Mouse (Mus musculus): Measurements from ENCODE around the gene Psmd2. TPM values are rescaled to one million over a fixed set of nuclear protein-coding genes. Genes with fewer than 3 reads are reported as not detected.

Gene Psmd2
- polyA plus RNA-seq, 1 experiment from 2014 or later, result 275 TPM

GRCm38 (mm10) chr16:20701729-20702521 lies 50.5 kb downstream of the Psmd2 start:
- no peak overlapping the region for H3K4me3 ChIP-seq (ENCODE audit: low read depth, low read length)
- no peak overlapping the region for H3K9ac ChIP-seq (replicated peaks; ENCODE audit: low read depth, low read length)
- no peaks in the 10 kb centered on the region for H3K9me3 ChIP-seq (ENCODE audit: control insufficient read depth, low read depth, low read length)
- H3K36me3 ChIP-seq (ENCODE audit: control insufficient read depth, insufficient read depth, low read length), result peaks cover 12% of the 10 kb centered on the region; the same call in 1 of the 2 replicates
- no peaks in the 10 kb centered on the region for H3K27me3 ChIP-seq (ENCODE audit: control insufficient read depth, insufficient read depth, low read length)
- H3K4me1 ChIP-seq (ENCODE audit: control insufficient read depth, insufficient read depth, low read length), result peaks cover 16% of the 10 kb centered on the region
- WGBS, result 32% methylated on average over 12 of the region's 12 CpGs
- peak overlapping the region; percentile 63; the same call in 1 of the 2 replicates for H3K27ac ChIP-seq (ENCODE audit: low read length)
- no peak overlapping the region for H3K4me2 ChIP-seq (replicated peaks; ENCODE audit: low read depth, low read length)
- peak; percentile 29; the same call in 1 of the 2 replicates for ATAC-seq (ENCODE audit: insufficient number of reproducible peaks, insufficient read depth, low FRiP score, low read depth)

- H3K27me3 ChIP-seq (ENCODE audit: control insufficient read depth, insufficient read depth, low read length), result no peaks in the 10 kb centered on the region
- WGBS, result 12% methylated on average over 8 of the region's 8 CpGs
- no peak overlapping the region for H3K9ac ChIP-seq (replicated peaks; ENCODE audit: low read depth, low read length)
- ATAC-seq (ENCODE audit: insufficient number of reproducible peaks, insufficient read depth, low FRiP score, low read depth), result peak; percentile 75; the same call in 1 of the 2 replicates
- no peak overlapping the region for H3K4me3 ChIP-seq (ENCODE audit: low read depth, low read length)
- H3K4me1 ChIP-seq (ENCODE audit: control insufficient read depth, insufficient read depth, low read length), result peaks cover 16% of the 10 kb centered on the region
- H3K4me2 ChIP-seq (replicated peaks; ENCODE audit: low read depth, low read length), result no peak overlapping the region
- peaks cover 12% of the 10 kb centered on the region; the same call in 1 of the 2 replicates for H3K36me3 ChIP-seq (ENCODE audit: control insufficient read depth, insufficient read depth, low read length)
- no peaks in the 10 kb centered on the region for H3K9me3 ChIP-seq (ENCODE audit: control insufficient read depth, low read depth, low read length)
- peak overlapping the region; percentile 63; the same call in 1 of the 2 replicates for H3K27ac ChIP-seq (ENCODE audit: low read length)
Observed at GRCm38 (mm10) chr16:20702522-20702893, 51.1 kb downstream of the Psmd2 start.

- H3K4me2 ChIP-seq (replicated peaks; ENCODE audit: low read depth, low read length), result no peak overlapping the region
- 92% methylated on average over 10 of the region's 10 CpGs for WGBS
- peaks cover 16% of the 10 kb centered on the region for H3K4me1 ChIP-seq (ENCODE audit: control insufficient read depth, insufficient read depth, low read length)
- peaks cover 12% of the 10 kb centered on the region; the same call in 1 of the 2 replicates for H3K36me3 ChIP-seq (ENCODE audit: control insufficient read depth, insufficient read depth, low read length)
- H3K4me3 ChIP-seq (ENCODE audit: low read depth, low read length), result no peak overlapping the region
- no peak overlapping the region for H3K27ac ChIP-seq (ENCODE audit: low read length)
- no peaks in the 10 kb centered on the region for H3K27me3 ChIP-seq (ENCODE audit: control insufficient read depth, insufficient read depth, low read length)
- no peaks in the 10 kb centered on the region for H3K9me3 ChIP-seq (ENCODE audit: control insufficient read depth, low read depth, low read length)
- H3K9ac ChIP-seq (replicated peaks; ENCODE audit: low read depth, low read length), result no peak overlapping the region
- ATAC-seq (ENCODE audit: insufficient number of reproducible peaks, insufficient read depth, low FRiP score, low read depth), result no peak
Observed at GRCm38 (mm10) chr16:20703071-20703470, 51.6 kb downstream of the Psmd2 start.

GRCm38 (mm10) chr16:20703699-20704400 lies 52.4 kb downstream of the Psmd2 start:
- no peak overlapping the region for H3K4me2 ChIP-seq (replicated peaks; ENCODE audit: low read depth, low read length)
- WGBS, result 88% methylated on average over 6 of the region's 6 CpGs
- H3K9me3 ChIP-seq (ENCODE audit: control insufficient read depth, low read depth, low read length), result no peaks in the 10 kb centered on the region
- no peak overlapping the region for H3K27ac ChIP-seq (ENCODE audit: low read length)
- no peak overlapping the region for H3K4me3 ChIP-seq (ENCODE audit: low read depth, low read length)
- peaks cover 16% of the 10 kb centered on the region for H3K4me1 ChIP-seq (ENCODE audit: control insufficient read depth, insufficient read depth, low read length)
- H3K27me3 ChIP-seq (ENCODE audit: control insufficient read depth, insufficient read depth, low read length), result no peaks in the 10 kb centered on the region
- no peak overlapping the region for H3K9ac ChIP-seq (replicated peaks; ENCODE audit: low read depth, low read length)
- H3K36me3 ChIP-seq (ENCODE audit: control insufficient read depth, insufficient read depth, low read length), result peaks cover 12% of the 10 kb centered on the region; the same call in 1 of the 2 replicates
- no peak for ATAC-seq (ENCODE audit: insufficient number of reproducible peaks, insufficient read depth, low FRiP score, low read depth)

- no peaks in the 10 kb centered on the region for H3K9me3 ChIP-seq (ENCODE audit: control insufficient read depth, low read depth, low read length)
- peaks cover 12% of the 10 kb centered on the region; the same call in 1 of the 2 replicates for H3K36me3 ChIP-seq (ENCODE audit: control insufficient read depth, insufficient read depth, low read length)
- H3K27ac ChIP-seq (ENCODE audit: low read length), result no peak overlapping the region
- ATAC-seq (ENCODE audit: insufficient number of reproducible peaks, insufficient read depth, low FRiP score, low read depth), result no peak
- peaks cover 16% of the 10 kb centered on the region for H3K4me1 ChIP-seq (ENCODE audit: control insufficient read depth, insufficient read depth, low read length)
- H3K27me3 ChIP-seq (ENCODE audit: control insufficient read depth, insufficient read depth, low read length), result no peaks in the 10 kb centered on the region
- no peak overlapping the region for H3K4me3 ChIP-seq (ENCODE audit: low read depth, low read length)
- no peak overlapping the region for H3K4me2 ChIP-seq (replicated peaks; ENCODE audit: low read depth, low read length)
- H3K9ac ChIP-seq (replicated peaks; ENCODE audit: low read depth, low read length), result no peak overlapping the region
- 89% methylated on average over 3 of the region's 3 CpGs for WGBS
Observed at GRCm38 (mm10) chr16:20705786-20706185, 54.3 kb downstream of the Psmd2 start.

GRCm38 (mm10) chr16:20706407-20707055 lies 55.1 kb downstream of the Psmd2 start:
- ATAC-seq (ENCODE audit: insufficient number of reproducible peaks, insufficient read depth, low FRiP score, low read depth), result no peak
- 85% methylated on average over 2 of the region's 2 CpGs for WGBS
- Histone ChIP-seq H3K27me3 (ENCODE audit: control insufficient read depth, insufficient read depth, low read length) (no peaks in the 10 kb centered on the region), H3K27ac (ENCODE audit: low read length) (no peak overlapping the region), H3K36me3 (ENCODE audit: control insufficient read depth, insufficient read depth, low read length) (peaks cover 12% of the 10 kb centered on the region; the same call in 1 of the 2 replicates), H3K4me3 (ENCODE audit: low read depth, low read length) (no peak overlapping the region), H3K4me1 (ENCODE audit: control insufficient read depth, insufficient read depth, low read length) (peaks cover 12% of the 10 kb centered on the region), H3K9me3 (ENCODE audit: control insufficient read depth, low read depth, low read length) (no peaks in the 10 kb centered on the region), H3K4me2 (replicated peaks; ENCODE audit: low read depth, low read length) (no peak overlapping the region), H3K9ac (replicated peaks; ENCODE audit: low read depth, low read length) (no peak overlapping the region)

- H3K9me3 ChIP-seq (ENCODE audit: control insufficient read depth, low read depth, low read length), result no peaks in the 10 kb centered on the region
- peaks cover 7% of the 10 kb centered on the region; the same call in 1 of the 2 replicates for H3K36me3 ChIP-seq (ENCODE audit: control insufficient read depth, insufficient read depth, low read length)
- no peak overlapping the region for H3K4me3 ChIP-seq (ENCODE audit: low read depth, low read length)
- no peaks in the 10 kb centered on the region for H3K4me1 ChIP-seq (ENCODE audit: control insufficient read depth, insufficient read depth, low read length)
- no peak for ATAC-seq (ENCODE audit: insufficient number of reproducible peaks, insufficient read depth, low FRiP score, low read depth)
- no peak overlapping the region for H3K4me2 ChIP-seq (replicated peaks; ENCODE audit: low read depth, low read length)
- no peaks in the 10 kb centered on the region for H3K27me3 ChIP-seq (ENCODE audit: control insufficient read depth, insufficient read depth, low read length)
- no peak overlapping the region for H3K9ac ChIP-seq (replicated peaks; ENCODE audit: low read depth, low read length)
- 93% methylated on average over 21 of the region's 21 CpGs for WGBS
- H3K27ac ChIP-seq (ENCODE audit: low read length), result no peak overlapping the region
Observed at GRCm38 (mm10) chr16:20708220-20708938, 56.9 kb downstream of the Psmd2 start.

Data from stomach, embryonic 14.5 days (tissue).